Mouse (Mus musculus): ENCODE data around the gene Galk2.
A peak's percentile ranks its signal among the peaks of the same experiment; 100 is the strongest.

Galk2 gene

GRCm38 (mm10) chr2:125858521-125859280, at the start of gene Galk2, which contains the start of gene Cops2:
Gene Galk2 (plus strand): TSS chr2:125859109.
Gene Cops2 (minus strand): TSS chr2:125859139.
- DNase-seq (ENCODE audit: low read depth in 2 of 2, low spot score in 2 of 2) = peak; percentile 89 to 90

- no peak for DNase-seq (ENCODE audit: low read depth in 2 of 2, low spot score in 2 of 2)
These were observed 49.4 kb upstream of the Galk2 start for GRCm38 (mm10) chr2:125809551-125809950.

DNA sequence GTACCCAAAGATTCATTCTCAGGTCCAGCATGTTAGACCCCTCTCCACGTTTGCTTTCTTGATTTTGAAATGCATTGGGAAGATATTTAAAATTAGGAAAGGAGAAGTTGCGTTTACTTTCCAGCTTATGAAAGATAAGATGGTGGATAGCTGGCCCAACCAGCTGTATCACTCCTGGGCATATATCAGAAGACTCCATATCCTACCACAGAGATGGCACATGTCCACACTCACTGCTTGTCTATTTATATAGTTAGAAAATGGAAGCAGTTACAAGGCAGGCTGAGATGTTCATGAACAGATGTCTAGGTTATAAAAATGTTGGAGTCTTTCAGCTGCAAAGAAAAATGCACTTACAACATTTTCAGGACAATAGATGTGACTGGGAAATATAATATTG, 47.6 kb upstream of the Galk2 start:
- no peak for DNase-seq (ENCODE audit: low read depth in 2 of 2, low spot score in 2 of 2)

GRCm38 (mm10) chr2:125813972-125814595, 44.8 kb upstream of the Galk2 start:
- no peak for DNase-seq (ENCODE audit: low read depth in 2 of 2, low spot score in 2 of 2)

GRCm38 (mm10) chr2:125820397-125820796, 38.5 kb upstream of the Galk2 start:
- no peak for DNase-seq (ENCODE audit: low read depth in 2 of 2, low spot score in 2 of 2)

- DNase-seq (ENCODE audit: low read depth in 2 of 2, low spot score in 2 of 2) = no peak
These were observed 32.7 kb upstream of the Galk2 start for GRCm38 (mm10) chr2:125826201-125826600.

DNA sequence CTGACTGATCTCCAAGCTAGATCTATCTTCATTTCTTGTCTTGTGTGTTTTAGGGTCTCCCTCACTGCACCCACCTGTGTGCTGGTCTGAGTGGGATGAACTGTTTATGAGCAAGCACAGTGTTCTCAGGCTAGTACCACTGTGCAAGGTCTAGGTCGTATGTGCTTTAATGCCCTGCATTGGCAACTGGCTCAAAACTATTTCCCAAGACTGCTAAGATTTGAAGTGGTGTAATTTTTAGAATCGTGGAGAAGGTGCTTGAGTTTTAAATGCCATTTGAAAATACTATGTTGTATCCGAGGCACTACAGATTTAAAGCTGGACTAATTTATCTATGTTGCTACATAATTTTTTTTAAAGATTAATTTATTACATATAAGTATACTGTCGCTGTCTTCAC, 31.0 kb upstream of the Galk2 start:
- DNase-seq (ENCODE audit: low read depth in 2 of 2, low spot score in 2 of 2) = no peak

DNA sequence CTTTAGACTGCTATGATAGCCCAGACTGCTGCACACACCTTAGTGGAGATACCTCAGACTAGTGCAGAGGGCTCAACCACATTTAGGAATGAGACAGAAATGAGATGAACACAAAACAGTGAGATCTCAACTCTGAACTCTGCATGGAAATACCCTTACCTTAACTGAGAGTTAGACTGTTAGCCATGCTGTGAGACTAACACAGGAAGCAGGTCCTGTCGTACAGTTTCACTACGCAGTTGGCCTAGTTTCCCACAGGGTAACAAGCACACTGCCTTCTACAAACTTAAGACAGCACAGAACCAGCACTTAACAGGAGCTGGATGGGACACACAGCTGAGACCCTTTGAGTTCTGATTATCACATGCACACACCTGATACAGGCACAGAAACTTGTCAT, 29.0 kb upstream of the Galk2 start:
- no peak for DNase-seq (ENCODE audit: low read depth in 2 of 2, low spot score in 2 of 2)

DNA sequence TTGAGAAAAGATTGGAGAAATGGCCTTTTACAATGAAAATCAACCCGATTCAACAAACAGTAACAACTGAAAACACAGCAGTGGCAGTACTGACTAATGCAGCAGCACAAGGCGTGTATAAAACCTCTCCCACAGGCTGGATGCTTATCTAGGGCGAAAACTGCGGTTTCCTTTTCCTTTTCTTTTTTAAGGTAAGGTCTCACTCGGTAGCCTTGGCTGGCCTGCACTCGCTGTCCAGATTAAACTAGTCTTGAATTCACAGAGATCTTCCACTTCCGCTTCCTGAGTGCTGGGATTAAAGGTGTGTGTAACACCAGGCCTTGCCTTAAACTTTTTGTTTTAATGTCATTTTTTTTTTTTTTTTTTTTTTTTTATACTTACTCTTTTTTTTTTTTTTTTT, 20.8 kb upstream of the Galk2 start:
- no peak for DNase-seq (ENCODE audit: low read depth in 2 of 2, low spot score in 2 of 2)

GRCm38 (mm10) chr2:125838708-125839284, 20.1 kb upstream of the Galk2 start:
- DNase-seq (ENCODE audit: low read depth in 2 of 2, low spot score in 2 of 2) = no peak

DNA sequence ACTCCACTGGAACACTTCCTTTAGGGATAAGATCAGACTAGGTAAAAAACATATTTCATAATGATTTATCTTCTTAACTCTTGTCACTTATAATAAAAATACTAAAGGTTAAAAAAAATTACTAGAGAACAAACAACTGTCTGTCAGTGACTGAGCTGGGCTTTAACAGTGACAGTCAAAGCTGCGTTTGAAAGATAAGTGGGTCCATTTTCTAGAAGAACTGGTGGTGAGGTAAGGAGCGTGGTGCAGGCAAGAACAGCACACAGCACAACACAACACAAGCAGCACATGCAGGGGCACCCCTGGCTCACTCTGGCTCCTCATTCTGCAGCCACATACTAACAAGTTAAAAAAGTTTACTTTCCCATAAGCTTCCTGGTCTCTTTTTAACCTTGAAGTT, 7.7 kb upstream of the Galk2 start:
- DNase-seq (ENCODE audit: low read depth in 2 of 2, low spot score in 2 of 2) = no peak

DNA sequence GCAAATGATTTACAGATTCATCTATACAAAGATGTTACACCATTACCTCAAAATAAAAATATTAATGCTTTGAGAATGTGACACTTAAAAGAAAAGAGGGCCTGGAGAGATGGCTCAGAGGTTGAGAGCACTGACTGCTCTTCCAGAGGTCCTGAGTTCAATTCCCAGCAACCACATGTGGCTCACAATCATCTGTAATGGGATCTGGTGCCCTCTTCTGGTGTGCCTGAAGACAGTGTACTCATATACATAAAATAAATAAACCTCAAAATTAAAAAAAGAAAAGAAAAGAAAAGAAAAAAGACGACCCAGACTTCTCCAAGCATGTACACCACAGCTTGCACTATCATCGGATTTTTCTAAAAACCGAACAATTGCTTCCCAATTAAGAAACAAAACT, 1.2 kb upstream of the Galk2 start:
- no peak for DNase-seq (ENCODE audit: low read depth in 2 of 2, low spot score in 2 of 2)

GRCm38 (mm10) chr2:125863799-125864198, 4.9 kb downstream of the Galk2 start:
- no peak for DNase-seq (ENCODE audit: low read depth in 2 of 2, low spot score in 2 of 2)

- DNase-seq (ENCODE audit: low read depth in 2 of 2, low spot score in 2 of 2) = no peak
These were observed 5.6 kb downstream of the Galk2 start for GRCm38 (mm10) chr2:125864551-125864950.

DNA sequence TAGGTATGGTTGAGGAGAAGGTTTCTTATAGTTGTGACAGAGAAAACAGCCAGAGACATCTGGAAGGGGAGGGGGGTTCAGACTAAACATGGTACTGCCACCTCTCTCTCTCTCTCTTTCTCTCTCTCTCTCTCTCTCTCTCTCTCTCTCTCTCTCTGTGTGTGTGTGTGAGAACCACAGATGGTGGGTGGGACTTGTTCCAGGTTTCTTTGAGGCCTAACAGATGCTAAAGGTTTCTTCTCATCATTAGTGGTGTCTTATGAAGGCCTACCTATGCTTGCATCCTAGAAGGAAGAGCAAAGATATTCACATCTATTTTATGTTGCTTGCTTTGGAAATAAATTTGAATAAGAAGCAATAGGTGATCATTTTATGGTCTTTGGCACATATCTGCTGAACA, 6.7 kb downstream of the Galk2 start:
- no peak for DNase-seq (ENCODE audit: low read depth in 2 of 2, low spot score in 2 of 2)

DNA sequence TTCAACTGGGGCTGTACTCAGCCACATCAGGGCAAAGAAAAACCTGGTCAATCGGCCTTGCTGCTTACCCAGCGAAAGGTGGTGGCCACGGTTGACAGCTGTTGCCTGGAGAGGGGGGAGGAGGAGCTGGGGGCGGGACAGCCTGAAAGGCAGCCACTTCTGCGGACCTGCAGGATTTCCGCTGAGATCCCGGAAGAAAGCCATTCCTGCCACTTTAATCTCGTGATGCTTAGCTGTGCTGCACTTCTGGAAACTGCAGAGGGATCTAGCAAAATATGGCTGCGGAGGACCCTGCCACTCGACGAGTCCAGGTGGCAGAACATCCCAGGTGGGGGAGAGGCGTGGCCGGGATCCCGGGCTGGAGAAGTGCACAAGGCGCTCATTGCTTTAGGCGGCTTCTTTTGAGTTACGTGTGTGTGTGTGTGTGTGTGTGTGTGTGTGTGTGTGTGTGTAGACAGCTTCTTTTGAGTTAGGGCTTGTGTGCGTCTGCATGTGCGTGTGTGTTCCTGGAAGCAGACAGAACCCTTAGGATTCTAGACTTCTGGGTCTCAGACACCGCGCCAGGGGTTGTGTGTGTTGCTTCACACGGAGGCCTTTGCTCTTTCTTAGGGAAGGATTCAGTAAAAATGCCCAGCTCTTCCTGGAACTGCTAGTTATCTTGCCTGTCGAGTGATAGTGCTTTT, 7.3 kb downstream of the Galk2 start:
- DNase-seq (ENCODE audit: low read depth in 2 of 2, low spot score in 2 of 2) = peak; percentile 42 to 58

DNA sequence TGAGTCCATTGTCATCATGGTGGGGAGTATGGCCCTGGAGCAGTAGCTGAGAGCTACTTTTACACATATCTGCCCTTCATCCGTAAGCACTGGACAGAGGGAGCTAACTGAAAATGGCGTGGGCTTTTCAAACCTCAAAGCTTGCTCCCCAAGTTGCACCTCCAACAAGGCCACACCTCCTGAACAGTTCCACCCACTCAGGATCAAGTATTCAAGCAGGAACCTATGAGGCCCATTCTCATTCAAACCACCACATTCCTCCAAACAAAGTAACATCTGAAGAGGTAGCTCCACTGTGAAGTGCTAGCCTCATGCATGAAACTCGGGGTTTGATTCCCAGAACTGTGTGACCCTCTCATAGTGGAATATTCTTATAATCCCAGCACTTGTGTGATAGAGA, 9.4 kb downstream of the Galk2 start:
- DNase-seq (ENCODE audit: low read depth in 2 of 2, low spot score in 2 of 2) = no peak

GRCm38 (mm10) chr2:125870159-125870558, 11.2 kb downstream of the Galk2 start:
- no peak for DNase-seq (ENCODE audit: low read depth in 2 of 2, low spot score in 2 of 2)

GRCm38 (mm10) chr2:125885891-125886576, 27.1 kb downstream of the Galk2 start:
- DNase-seq (ENCODE audit: low read depth in 2 of 2, low spot score in 2 of 2) = no peak

GRCm38 (mm10) chr2:125893096-125893495, 34.2 kb downstream of the Galk2 start:
- no peak for DNase-seq (ENCODE audit: low read depth in 2 of 2, low spot score in 2 of 2)

DNA sequence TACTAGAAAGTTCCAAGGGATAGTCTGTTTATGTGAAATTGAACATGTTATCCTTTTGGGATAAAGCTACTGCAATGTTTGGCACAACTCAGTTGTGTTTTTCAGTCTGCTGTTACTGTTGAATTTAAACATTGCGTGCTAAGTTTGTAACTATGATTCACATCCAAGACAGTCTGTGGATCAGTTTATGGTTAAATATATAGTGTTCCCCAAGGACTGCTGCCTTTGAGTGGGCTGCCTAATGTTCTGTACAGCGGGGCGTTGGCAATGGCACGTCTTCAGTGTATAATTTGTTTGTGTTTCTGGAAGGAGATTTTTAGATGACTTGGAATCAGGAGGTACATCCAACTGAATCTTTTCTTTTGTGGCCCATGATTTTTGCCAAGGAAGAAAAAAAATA, 36.2 kb downstream of the Galk2 start:
- DNase-seq (ENCODE audit: low read depth in 2 of 2, low spot score in 2 of 2) = no peak

Data from CD8-positive naive resting alpha-beta T cell, adult 2 months (primary cell).